Mouse (Mus musculus) forebrain, embryonic 12.5 days (tissue): ENCODE results near the gene Olfr800. TPM values are rescaled to one million over a fixed set of nuclear protein-coding genes. Genes with fewer than 3 reads are reported as not detected.

ENCODE experiments used
- polyA plus RNA-seq: library from polyadenylated mRNA; unstranded; fragments of >200 nt; fragmentation: Nextera tagmentation; extraction: Ambion mirVana; gene quantifications from 2 replicates; pipeline ENCODE4 v1.2.1, GENCODE M21; 2016

Gene Olfr800
- polyA plus RNA-seq, 1 experiment from 2014 or later, result not detected

Other genes with a start within 250 kb of the Olfr800 start
- gene Olfr786, start 230.4 kb upstream of the Olfr800 start, polyA plus RNA-seq, result not detected in 2 replicates
- gene Olfr787, start 195.8 kb upstream of the Olfr800 start, polyA plus RNA-seq, result not detected in 2 replicates
- gene Olfr788, start 186.7 kb upstream of the Olfr800 start, polyA plus RNA-seq, result not detected in 2 replicates
- gene Olfr789, start 172.9 kb upstream of the Olfr800 start, polyA plus RNA-seq, result not detected in 2 replicates
- not detected in 2 replicates for gene Olfr790, start 159.2 kb upstream of the Olfr800 start, polyA plus RNA-seq
- gene Olfr791, start 135.9 kb upstream of the Olfr800 start, polyA plus RNA-seq, result not detected in 2 replicates
- gene Olfr792, start 118.5 kb upstream of the Olfr800 start, polyA plus RNA-seq, result not detected in 2 replicates
- gene Olfr794, start 90.0 kb upstream of the Olfr800 start, polyA plus RNA-seq, result not detected in 2 replicates
- gene Olfr796, start 45.1 kb upstream of the Olfr800 start, polyA plus RNA-seq, result not detected in 2 replicates
- not detected in 2 replicates for gene Olfr798, start 29.8 kb upstream of the Olfr800 start, polyA plus RNA-seq
- gene Olfr799, start 20.2 kb upstream of the Olfr800 start, polyA plus RNA-seq, result not detected in 2 replicates
- gene Olfr801, start 16.2 kb downstream of the Olfr800 start, polyA plus RNA-seq, result not detected in 2 replicates
- 0.04 TPM in 1 of 2 replicates, not detected in the other for gene Olfr802, start 30.5 kb downstream of the Olfr800 start, polyA plus RNA-seq
- gene Olfr803, start 36.6 kb downstream of the Olfr800 start, polyA plus RNA-seq, result not detected in 2 replicates
- not detected in 2 replicates for gene Olfr804, start 45.5 kb downstream of the Olfr800 start, polyA plus RNA-seq
- not detected in 2 replicates for gene Olfr805, start 71.7 kb downstream of the Olfr800 start, polyA plus RNA-seq
- not detected in 2 replicates for gene Olfr806, start 84.2 kb downstream of the Olfr800 start, polyA plus RNA-seq
- gene Olfr807, start 100.1 kb downstream of the Olfr800 start, polyA plus RNA-seq, result not detected in 2 replicates
- gene Olfr808, start 107.8 kb downstream of the Olfr800 start, polyA plus RNA-seq, result 0.06 TPM in 1 of 2 replicates, not detected in the other
- not detected in 2 replicates for gene Olfr809, start 116.9 kb downstream of the Olfr800 start, polyA plus RNA-seq
- gene Olfr810, start 137.2 kb downstream of the Olfr800 start, polyA plus RNA-seq, result not detected in 2 replicates
- not detected in 2 replicates for gene Olfr811, start 146.7 kb downstream of the Olfr800 start, polyA plus RNA-seq
- not detected in 2 replicates for gene Olfr812, start 188.4 kb downstream of the Olfr800 start, polyA plus RNA-seq
- not detected in 2 replicates for gene Olfr813, start 197.7 kb downstream of the Olfr800 start, polyA plus RNA-seq
- not detected in 2 replicates for gene Olfr814, start 222.2 kb downstream of the Olfr800 start, polyA plus RNA-seq
- gene Olfr815, start 248.2 kb downstream of the Olfr800 start, polyA plus RNA-seq, result not detected in 2 replicates